8 mouse cellular contexts compared by ENCODE assay signal in genomic region chr5:122994303-122994846, GRCm38 (mm10). TPM values are rescaled to one million over a fixed set of nuclear protein-coding genes. Genes with fewer than 3 reads are reported as not detected.
DNase-seq lines count a peak whose midpoint lies in the region; ATAC-seq and TF ChIP-seq lines count a peak whose summit lies in the region.

No protein-coding gene starts in this region.

- peak overlapping the region; percentile 41 to 57; a peak in 3 of 4 replicates for H3K4me3 ChIP-seq in MEL (ENCODE audit: control insufficient read depth in 1 of 2, insufficient read depth in 1 of 2, low read depth in 2 of 2, low read length in 2 of 2)
- H3K4me3 ChIP-seq in hindbrain, embryonic 14.5 days (replicated peaks; ENCODE audit: low read length), result no peak overlapping the region

- 7% methylated on average over 5 of the region's 5 CpGs for WGBS in hindbrain, embryonic 14.5 days

- peaks cover 0 to 13% of the 10 kb centered on the region in 2 experiments; a peak in 2 of 4 replicates for H3K36me3 ChIP-seq in MEL (ENCODE audit: control insufficient read depth in 1 of 2, insufficient read depth in 2 of 2, low read length in 2 of 2)
- no peaks in the 10 kb centered on the region for H3K36me3 ChIP-seq in hindbrain, embryonic 14.5 days (replicated peaks; ENCODE audit: control insufficient read depth, insufficient read depth)

- H3K4me1 ChIP-seq in MEL (ENCODE audit: control insufficient read depth in 1 of 2, insufficient read depth in 2 of 2, low read length in 2 of 2), result peaks cover 5 to 25% of the 10 kb centered on the region in 2 experiments; a peak in 3 of 4 replicates
- peaks cover 18% of the 10 kb centered on the region for H3K4me1 ChIP-seq in hindbrain, embryonic 14.5 days (replicated peaks; ENCODE audit: control insufficient read depth, insufficient read depth, low read length)

- no peak for TF ChIP-seq RAD21 in MEL (IDR thresholded peaks at IDR 0.05; ENCODE audit: low read depth, low read length)

- no peaks in the 10 kb centered on the region for H3K9me3 ChIP-seq in MEL (replicated peaks; ENCODE audit: insufficient read depth, low read length)
- no peaks in the 10 kb centered on the region for H3K9me3 ChIP-seq in hindbrain, embryonic 14.5 days (ENCODE audit: control insufficient read depth, low read length)

- H3K27ac ChIP-seq in MEL (ENCODE audit: control insufficient read depth, low read depth, low read length), result no peak overlapping the region
- no peak overlapping the region for H3K27ac ChIP-seq in hindbrain, embryonic 14.5 days

- no peak for TF ChIP-seq EP300 in MEL (IDR thresholded peaks at IDR 0.05; ENCODE audit: low read depth in 1 of 2, low read length in 2 of 2)

- peak; percentile 83 for ATAC-seq in hindbrain, embryonic 14.5 days (ENCODE audit: low FRiP score)

- H3K79me2 ChIP-seq in MEL (ENCODE audit: control insufficient read depth, insufficient read depth, low read length, poor library complexity), result no peaks in the 10 kb centered on the region

- H3K9ac ChIP-seq in MEL (ENCODE audit: control insufficient read depth, low read depth, low read length, poor library complexity, severe bottlenecking), result peak overlapping the region; percentile 60
- no peak overlapping the region for H3K9ac ChIP-seq in hindbrain, embryonic 14.5 days

- TF ChIP-seq POLR2A in MEL (IDR thresholded peaks at IDR 0.05; ENCODE audit: control insufficient read depth in 1 of 2, insufficient read depth in 1 of 2, low read depth in 1 of 2, low read length in 2 of 2, poor library complexity in 1 of 2), result no peak

- peak; percentile 99 for DNase-seq in MEL (ENCODE audit: low read depth, low spot score)
- peak; percentile 49 to 51 for DNase-seq in cerebellum, postnatal 36 days
- peak; percentile 62 to 88 for DNase-seq in frontal cortex, postnatal 36 days (ENCODE audit: low spot score in 2 of 2)
- DNase-seq in hindbrain, embryonic 14.5 days (ENCODE audit: low spot score), result peak; percentile 91
- peak; percentile 76 for DNase-seq in left cerebral cortex, adult 11 months (ENCODE audit: low spot score)
- DNase-seq in lung, postnatal 36 days, result peak; percentile 98
- peak; percentile 63 for DNase-seq in right cerebral cortex, adult 18-20 months
- peak; percentile 96 for DNase-seq in urinary bladder, postnatal 14 days (ENCODE audit: low spot score)

- no peaks in the 10 kb centered on the region for H3K27me3 ChIP-seq in MEL (ENCODE audit: control insufficient read depth in 1 of 2, insufficient read depth in 2 of 2, low read length in 2 of 2)
- H3K27me3 ChIP-seq in hindbrain, embryonic 14.5 days (ENCODE audit: control insufficient read depth, insufficient read depth, low read length), result no peaks in the 10 kb centered on the region

- peak overlapping the region; percentile 18 for H3K4me2 ChIP-seq in hindbrain, embryonic 14.5 days (replicated peaks)

- no peak for TF ChIP-seq CTCF in MEL (IDR thresholded peaks at IDR 0.05 in 2 of 3, conservative IDR thresholded peaks at IDR 0.05 in 1 of 3; ENCODE audit: control insufficient read depth in 1 of 3, insufficient read depth in 1 of 3, low read depth in 2 of 3, low read length in 3 of 3, poor library complexity in 1 of 3, severe bottlenecking in 1 of 3)

TF ChIP-seq in MEL, 35 proteins besides CTCF, POLR2A, EP300 and RAD21:
- peak; percentile 69 for TF ChIP-seq HCFC1 (IDR thresholded peaks at IDR 0.05; ENCODE audit: low read depth, low read length)
- peak; percentile 55; the same call in 1 of the 2 replicates for TF ChIP-seq MXI1 (IDR thresholded peaks at IDR 0.05; ENCODE audit: low read depth, low read length)
- TF ChIP-seq POLR2AphosphoS2 (IDR thresholded peaks at IDR 0.05; ENCODE audit: low read length), result no peak
- 0 out of 2 replicates have a peak, but pooled peaks have one; percentile 21 for TF ChIP-seq ELF1 (IDR thresholded peaks at IDR 0.05; ENCODE audit: low read depth, low read length)
- TF ChIP-seq SIN3A (IDR thresholded peaks at IDR 0.05; ENCODE audit: low read length), result peak; percentile 95
- peak; percentile 85 for TF ChIP-seq CHD2 (IDR thresholded peaks at IDR 0.05; ENCODE audit: low read length)

RNA-seq across cellular contexts. Expression of gene Kdm2b, which starts 4.8 kb away (rescaled TPM):
- total RNA-seq in MEL (2012; rRNA removed), result 24.8 and 29.2 TPM in 2 replicates
- polyA plus RNA-seq in MEL (2012; ENCODE audit: insufficient read depth in 1 of 2, insufficient read length in 2 of 2, low read depth in 1 of 2, low replicate concordance in 2 of 2, missing spikeins in 1 of 2), result 10 to 100 TPM in 1 of 2 experiments, not detected in 1; 48.9 TPM
- 80.8 and 87.1 TPM in 2 replicates for polyA plus RNA-seq in hindbrain, embryonic 14.5 days (2014; fragmentation: Nextera tagmentation; extraction: Ambion mirVana)

RNA-seq across cellular contexts. Expression of gene Orai1, which starts 20.5 kb away (rescaled TPM):
- total RNA-seq in MEL (2012; rRNA removed), result 4.5 and 4.7 TPM in 2 replicates
- 10 to 100 TPM in 1 of 2 experiments, not detected in 1; 13.3 TPM for polyA plus RNA-seq in MEL (2012; ENCODE audit: insufficient read depth in 1 of 2, insufficient read length in 2 of 2, low read depth in 1 of 2, low replicate concordance in 2 of 2, missing spikeins in 1 of 2)
- polyA plus RNA-seq in hindbrain, embryonic 14.5 days (2014; fragmentation: Nextera tagmentation; extraction: Ambion mirVana), result 16.2 and 18.0 TPM in 2 replicates

RNA-seq across cellular contexts. Expression of gene Morn3, which starts 52.4 kb away (rescaled TPM):
- not detected in 2 replicates for total RNA-seq in MEL (2012; rRNA removed)
- polyA plus RNA-seq in MEL (2012; ENCODE audit: insufficient read depth in 1 of 2, insufficient read length in 2 of 2, low read depth in 1 of 2, low replicate concordance in 2 of 2, missing spikeins in 1 of 2), result not detected
- polyA plus RNA-seq in hindbrain, embryonic 14.5 days (2014; fragmentation: Nextera tagmentation; extraction: Ambion mirVana), result 0.79 TPM in 1 of 2 replicates, not detected in the other
